Mouse (Mus musculus) bone marrow macrophage, adult 2 months (primary cell): Measurements from ENCODE around the gene Zfp445.

Experiments
- CTCF ChIP-seq: IDR thresholded peaks from 2 replicates; pipeline ENCODE4 v1.5.1; 2012; ENCODE audit warnings: low read depth, mild to moderate bottlenecking, low read length, moderate library complexity
- POLR2A ChIP-seq: IDR thresholded peaks from 2 replicates; pipeline ENCODE4 v1.6.1; 2012; ENCODE audit warnings: mild to moderate bottlenecking, low read depth, low read length, borderline replicate concordance

- TF ChIP-seq CTCF (no peak), POLR2A (no peak)
These were observed 58.6 kb downstream of the Zfp445 start for GRCm38 (mm10) chr9:122807186-122807585.
